Mouse (Mus musculus) brain, embryonic 14.5 days (tissue): ENCODE measurements around the gene Gad1. TPM values are rescaled to one million over a fixed set of nuclear protein-coding genes. Genes with fewer than 3 reads are reported as not detected.

Experiments used
- DNase-seq: peaks from one replicate; pipeline ENCODE4 v3.0.0-alpha.2; 2011; ENCODE audit warnings: low read depth
- CTCF ChIP-seq: fragments of 200-500 bp; IDR thresholded peaks from 2 replicates; pipeline ENCODE4 v1.5.1; 2012; ENCODE audit warnings: inconsistent platforms, mild to moderate bottlenecking, moderate library complexity, borderline replicate concordance; ENCODE audit not compliant: insufficient read depth, insufficient read length; ENCODE audit errors: extremely low read depth
- POLR2A ChIP-seq: fragments of 200-500 bp; IDR thresholded peaks from 2 replicates; pipeline ENCODE4 v1.6.1; 2012; ENCODE audit warnings: mild to moderate bottlenecking, inconsistent platforms, borderline replicate concordance; ENCODE audit not compliant: poor library complexity, insufficient read depth, insufficient read length, severe bottlenecking; ENCODE audit errors: extremely low read depth
- polyA plus RNA-seq: library from polyadenylated mRNA; depleted of rRNA; stranded (reverse); fragments of >200 nt; gene quantifications from 2 replicates; pipeline ENCODE4 v1.2.3, GENCODE M21; 2012

Gad1 gene
- polyA plus RNA-seq, 1 experiment = 140 TPM

DNA sequence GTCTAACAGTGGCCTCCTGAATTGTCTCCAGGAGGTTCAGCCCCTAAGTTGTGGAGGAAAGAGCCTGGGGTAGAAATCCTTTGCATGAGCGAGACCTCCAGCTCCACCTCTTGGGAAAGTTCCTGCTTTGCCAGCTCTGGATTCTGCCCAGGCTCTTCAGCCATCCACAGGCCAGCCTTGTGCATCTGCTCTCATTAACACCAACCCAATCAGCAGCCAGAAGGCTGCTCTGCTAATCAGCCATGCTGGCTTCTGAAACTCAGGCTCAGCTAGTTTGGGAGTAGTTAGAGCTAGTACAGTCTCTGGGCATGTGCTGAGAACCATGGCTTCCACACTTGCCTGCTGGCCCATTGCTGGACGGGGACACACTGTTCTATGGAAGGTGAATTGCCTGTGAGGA lies 43.0 kb downstream of the Gad1 start:
- peak; percentile 36 for DNase-seq
- TF ChIP-seq CTCF (no peak), POLR2A (no peak)

DNA sequence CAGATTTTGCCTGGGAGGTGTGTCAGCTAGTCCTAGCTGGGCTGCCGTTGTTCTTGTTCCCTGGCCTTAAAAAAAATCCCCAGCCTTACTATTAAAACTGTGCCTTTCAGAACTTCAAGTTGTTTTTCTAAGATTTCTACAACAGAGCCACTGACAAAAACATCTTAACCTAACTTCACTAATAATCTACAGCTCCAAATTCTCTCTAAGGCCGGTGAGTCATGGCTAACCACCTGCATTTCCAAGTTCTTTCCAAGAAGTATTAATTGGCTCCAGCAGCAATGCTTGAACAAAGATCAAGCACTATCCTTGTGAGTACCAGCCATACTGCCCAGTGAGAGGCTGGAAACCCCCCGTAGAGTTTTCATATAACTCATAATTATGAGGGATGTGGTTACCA lies 56.9 kb downstream of the Gad1 start:
- no peak for TF ChIP-seq POLR2A
- TF ChIP-seq CTCF = no peak
- DNase-seq = no peak

DNA sequence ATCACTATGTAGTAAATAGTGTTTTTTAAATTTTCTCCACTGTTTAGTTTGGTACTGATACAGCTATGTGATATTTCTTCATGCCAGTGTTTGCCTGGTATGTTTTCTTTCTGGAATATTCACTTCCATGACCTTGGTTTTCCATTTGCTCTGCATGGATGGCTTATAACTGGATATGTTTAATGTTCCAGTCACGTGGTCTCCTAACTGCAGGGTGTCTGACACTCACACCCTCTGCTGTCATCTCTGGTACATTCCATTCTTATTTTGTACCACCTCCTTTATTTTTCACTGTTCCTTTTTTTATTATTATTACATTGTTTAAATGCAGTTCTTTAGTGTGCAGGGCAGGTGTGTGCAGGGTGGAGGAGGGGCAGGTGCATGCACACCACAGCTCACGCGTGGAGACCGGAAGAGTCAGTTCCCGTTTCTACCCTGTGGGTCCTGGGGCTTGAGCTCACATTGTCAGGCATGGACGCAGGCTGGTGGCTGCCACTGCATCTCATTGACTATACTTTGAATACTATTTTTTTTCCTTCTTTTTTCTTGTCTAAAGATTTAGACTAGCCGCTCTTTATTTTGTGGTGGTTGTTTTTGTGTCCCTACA lies 62.0 kb downstream of the Gad1 start:
- TF ChIP-seq POLR2A (no peak), CTCF (no peak)
- no peak for DNase-seq

DNA sequence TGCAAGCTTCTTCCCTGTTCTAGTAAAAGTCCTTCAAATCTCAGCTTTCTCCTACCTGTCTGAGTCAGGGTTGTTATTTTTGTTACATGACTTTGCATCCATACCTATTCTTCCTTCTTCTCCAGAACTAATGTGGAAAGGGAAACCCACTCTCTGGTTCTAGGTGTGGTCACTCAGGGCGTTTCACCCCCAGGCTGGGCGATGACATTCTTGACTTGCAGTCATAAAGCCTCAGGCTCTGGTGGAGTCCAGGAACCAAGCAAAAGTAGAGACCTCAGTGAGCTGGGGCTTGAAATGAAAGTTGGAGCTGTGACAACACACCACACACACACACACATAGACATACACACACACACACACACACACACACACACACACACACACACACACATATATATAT lies 63.2 kb downstream of the Gad1 start:
- no peak for DNase-seq
- no peak for TF ChIP-seq CTCF
- no peak for TF ChIP-seq POLR2A

DNA sequence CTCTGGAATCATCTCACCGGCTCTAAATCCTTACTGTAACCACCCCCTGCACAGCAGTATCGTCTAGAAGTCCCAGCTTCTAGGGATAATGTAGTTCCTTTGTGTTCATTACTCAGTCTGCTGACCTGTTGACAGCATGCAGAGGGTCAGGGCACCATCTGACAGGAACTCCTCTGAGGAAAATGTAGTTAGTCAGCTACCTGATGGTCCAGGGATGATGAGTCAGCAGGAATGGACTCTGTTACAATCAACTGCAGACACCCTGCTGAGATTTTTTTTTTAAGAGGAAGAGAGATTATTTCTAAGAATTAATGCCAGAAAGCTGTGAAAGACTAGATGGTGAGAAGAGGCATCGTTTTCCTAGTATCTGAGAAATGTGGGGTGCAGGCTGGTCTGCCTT lies 63.7 kb downstream of the Gad1 start:
- DNase-seq = no peak
- TF ChIP-seq CTCF (no peak), POLR2A (no peak)

DNA sequence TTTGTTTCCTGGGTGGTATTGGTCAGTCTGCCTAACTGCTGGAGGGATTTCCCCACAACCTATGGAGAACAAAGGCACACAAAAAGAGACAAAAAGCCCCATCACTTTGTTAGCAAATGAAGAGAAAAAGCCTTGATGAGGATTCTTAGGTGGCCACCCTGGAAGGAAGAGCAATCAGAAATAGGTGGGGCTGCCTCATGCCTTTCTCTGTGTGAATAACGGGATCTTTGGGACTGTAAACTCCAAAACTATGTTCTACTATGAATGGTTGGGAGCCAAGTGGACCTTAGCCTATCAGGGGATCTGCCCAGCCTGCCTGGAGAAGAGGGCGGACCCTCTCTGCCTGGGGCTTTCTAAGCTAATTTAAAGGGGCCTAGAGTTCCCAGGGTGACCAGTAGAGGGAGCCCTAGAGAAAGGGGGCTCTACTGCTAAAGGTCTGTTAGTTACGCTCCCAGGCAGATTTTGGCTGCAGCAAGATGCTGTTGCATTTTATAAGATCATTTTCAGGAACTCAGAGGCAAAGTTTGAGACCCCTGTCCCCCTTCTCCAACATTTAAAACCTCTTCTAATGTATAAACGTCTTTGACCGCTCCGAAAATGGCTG lies 66.5 kb downstream of the Gad1 start:
- TF ChIP-seq CTCF = peak; percentile 22; the same call in 1 of the 2 replicates
- TF ChIP-seq POLR2A = no peak
- no peak for DNase-seq

DNA sequence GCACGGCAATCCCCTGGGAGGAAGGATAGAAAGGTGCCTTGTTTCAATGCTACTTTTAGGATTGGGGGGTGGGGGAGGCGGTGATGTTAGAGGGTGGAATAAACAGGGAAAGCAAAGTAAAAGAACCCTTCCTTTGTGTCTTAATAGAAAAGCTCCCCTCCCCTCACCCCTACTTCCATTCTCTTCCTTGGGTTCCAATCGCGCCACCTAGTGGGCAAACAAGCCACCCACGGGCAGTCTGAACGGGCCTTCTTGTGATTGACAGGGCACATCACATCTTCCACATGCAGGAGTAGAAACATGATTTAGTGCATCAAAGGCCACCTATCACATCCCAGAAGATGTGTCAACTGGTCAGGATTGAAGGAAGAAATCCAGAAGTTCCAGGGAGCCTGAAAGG lies 67.4 kb downstream of the Gad1 start:
- TF ChIP-seq CTCF (peak; percentile 76), POLR2A (no peak)

DNA sequence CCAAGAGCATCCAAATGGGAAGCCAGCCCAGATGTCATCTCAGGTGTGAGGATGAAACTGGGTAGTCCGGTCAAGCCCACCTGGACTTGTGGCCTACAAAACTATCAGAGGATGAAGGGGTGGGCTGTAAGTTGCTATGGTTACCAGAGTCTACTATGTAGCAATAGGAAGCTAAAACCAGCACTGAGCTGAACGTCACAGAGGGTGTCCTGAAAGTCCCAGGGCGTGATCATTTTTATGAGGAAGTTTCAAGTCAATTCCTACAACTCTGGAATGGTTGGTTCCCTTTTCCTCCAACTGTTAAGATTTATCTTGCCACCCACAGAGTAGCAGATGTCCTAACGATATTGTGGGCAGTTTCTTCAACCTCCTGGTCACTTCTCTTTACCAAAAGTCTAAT lies 69.4 kb downstream of the Gad1 start:
- no peak for DNase-seq
- TF ChIP-seq POLR2A = no peak
- TF ChIP-seq CTCF = no peak

More for the DNA sequence above, 67.4 kb downstream of the Gad1 start:
- DNase-seq = peak; percentile 87

DNA sequence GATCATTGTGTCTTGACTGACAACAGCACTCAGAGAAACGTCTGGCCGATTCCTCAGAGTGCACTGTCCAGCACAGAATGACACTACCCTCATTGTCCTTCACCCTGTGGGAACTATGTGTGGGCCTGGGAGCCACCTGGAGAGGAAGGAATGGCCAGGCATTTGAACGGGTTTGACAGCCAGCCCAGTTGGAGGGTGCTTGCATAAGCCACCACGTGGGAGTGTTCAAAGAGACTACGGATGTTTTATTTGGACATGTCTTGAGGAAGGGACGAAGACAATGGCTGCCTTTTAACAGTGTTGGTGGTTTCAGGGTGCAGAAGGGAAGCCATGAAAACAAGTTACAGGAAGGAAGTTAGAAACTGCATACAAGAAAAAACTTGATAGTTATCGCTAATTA lies 72.9 kb downstream of the Gad1 start:
- no peak for DNase-seq

DNA sequence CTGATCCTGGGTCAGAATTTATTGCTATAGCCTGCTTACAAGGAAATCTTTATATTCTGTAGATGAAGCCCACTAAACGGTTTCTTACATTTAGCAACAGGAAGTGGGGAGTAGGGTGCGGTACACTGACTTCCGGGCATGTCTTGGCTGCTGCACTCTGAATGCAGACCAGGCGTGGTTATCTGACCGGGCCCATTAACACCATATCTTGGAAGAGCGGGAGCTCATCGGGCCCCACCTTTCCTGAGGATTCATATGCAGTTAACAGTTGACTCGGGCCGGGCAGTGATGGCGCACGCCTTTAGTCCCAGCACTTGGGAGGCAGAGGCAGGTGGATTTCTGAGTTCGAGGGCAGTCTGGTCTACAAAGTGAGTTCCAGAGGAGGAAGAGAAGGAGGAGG lies 75.5 kb downstream of the Gad1 start:
- no peak for TF ChIP-seq POLR2A
- TF ChIP-seq CTCF = no peak
- no peak for DNase-seq

More for the DNA sequence above, 72.9 kb downstream of the Gad1 start:
- no peak for TF ChIP-seq POLR2A
- no peak for TF ChIP-seq CTCF

DNA sequence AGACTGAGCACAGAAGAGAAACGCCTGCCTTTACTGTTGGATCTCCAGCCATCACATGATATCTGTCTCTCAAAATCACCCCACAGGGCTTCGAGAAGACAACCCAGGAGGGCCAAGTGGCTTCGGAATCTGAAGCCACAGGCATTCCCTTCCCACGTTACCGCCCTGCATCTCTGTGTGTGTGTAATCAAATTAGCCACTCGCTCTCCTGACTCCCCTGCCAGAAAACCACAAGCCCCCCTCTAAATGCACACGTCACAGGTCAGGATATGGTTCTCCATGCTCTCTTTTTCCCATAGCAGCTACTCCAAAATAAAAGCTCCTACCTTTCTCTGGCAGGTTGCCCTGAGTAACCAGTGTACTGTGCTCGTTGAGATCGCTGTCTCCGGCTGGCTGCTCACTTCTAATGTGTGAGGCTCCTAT lies 76.5 kb downstream of the Gad1 start:
- TF ChIP-seq CTCF = no peak
- TF ChIP-seq POLR2A = no peak
- peak; percentile 93 for DNase-seq

DNA sequence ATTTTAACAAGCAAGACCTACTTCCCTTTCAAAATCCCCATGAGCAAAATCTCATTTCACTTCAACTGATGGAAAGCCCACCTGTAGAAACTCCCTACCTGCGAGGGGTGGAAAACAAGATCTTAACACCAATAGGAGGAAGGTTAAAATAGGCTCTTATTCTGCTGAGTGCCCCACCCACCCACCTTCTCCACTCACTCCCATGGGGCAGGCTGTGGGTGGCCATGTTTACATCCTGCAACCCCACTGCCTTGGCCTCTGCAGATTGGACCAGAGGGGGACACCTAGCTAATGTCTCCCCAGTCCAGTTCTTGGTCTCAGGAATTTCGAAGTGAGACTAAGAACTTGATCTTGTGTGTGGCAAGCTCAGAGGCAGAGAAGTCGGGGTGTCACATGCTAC lies 77.0 kb downstream of the Gad1 start:
- TF ChIP-seq POLR2A (no peak), CTCF (no peak)
- no peak for DNase-seq

DNA sequence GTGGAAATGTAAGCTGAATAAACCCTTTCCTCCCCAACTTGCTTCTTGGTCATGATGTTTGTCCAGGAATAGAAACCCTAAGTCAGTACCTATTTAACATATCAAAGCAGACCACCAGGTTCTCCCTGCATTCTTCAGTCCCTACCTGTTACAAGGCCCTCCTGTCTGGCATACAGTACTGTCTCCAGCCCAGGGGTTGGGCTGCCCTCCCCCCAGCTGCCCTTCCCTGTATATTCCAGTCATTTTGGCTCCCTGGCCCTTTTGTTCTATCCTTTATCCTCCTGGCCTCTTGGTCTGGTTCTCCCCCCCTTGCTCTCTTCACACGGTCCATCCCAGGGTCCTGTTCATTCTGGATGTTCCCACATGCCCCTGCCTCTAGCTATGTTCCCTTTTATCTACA lies 78.4 kb downstream of the Gad1 start:
- no peak for DNase-seq
- TF ChIP-seq CTCF = no peak
- TF ChIP-seq POLR2A = no peak

DNA sequence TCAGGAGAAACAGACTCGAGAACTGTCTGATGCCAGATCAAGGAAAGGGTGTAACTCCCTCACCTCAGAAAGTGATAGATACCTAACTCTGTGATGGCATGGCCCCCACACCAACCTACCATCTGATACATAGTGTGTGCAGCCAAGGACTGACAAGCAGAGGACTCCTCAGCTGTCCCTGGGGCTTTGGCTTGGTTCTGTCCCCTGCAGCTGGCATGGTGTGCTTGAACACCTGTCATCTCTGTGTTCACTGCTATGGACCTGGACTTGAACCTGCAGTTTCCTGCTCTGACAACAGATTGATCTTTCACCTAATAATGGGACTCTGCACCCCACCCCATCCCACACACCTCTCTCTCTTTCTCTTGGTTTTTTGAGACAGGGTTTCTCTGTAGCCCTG lies 79.5 kb downstream of the Gad1 start:
- no peak for DNase-seq
- TF ChIP-seq CTCF (no peak), POLR2A (no peak)
